In the genomic region with DNA sequence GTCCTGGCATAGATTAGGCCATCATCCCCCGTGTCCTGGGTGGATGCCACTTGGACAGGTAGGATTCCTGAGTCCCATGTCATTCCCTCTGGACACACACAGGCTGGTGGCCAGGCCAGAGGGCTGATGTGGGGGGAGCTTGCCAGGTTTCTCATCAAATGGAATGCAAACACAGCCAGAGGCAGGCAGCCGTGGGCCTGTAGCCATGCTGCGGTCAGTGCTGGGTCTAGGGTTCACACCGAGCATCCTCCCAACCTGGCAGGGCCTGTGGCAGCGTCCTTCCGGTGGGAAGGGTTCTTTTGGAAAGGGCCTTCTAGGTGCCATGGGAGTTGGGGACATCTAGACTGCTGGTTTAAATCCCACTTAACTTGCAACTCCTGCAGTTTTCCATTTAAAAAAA, we compare ENCODE assay signal across 12 mouse cellular contexts.
A peak's percentile ranks its signal among the peaks of the same experiment; 100 is the strongest.
DNase-seq lines count a peak whose midpoint lies in the region; ATAC-seq lines count a peak whose summit lies in the region.
"Had no signal": no experiment of that assay in that cellular context is flagged by ENCODE, and none has a peak within 500 bp of the region (broad histone marks: within the 10 kb centered on the region; RNA-seq: fewer than 3 reads in every experiment).

No protein-coding gene starts in this region.

- 83% methylated on average over 6 of the region's 6 CpGs for WGBS in hindbrain, embryonic 10.5 days
- WGBS in hindbrain, embryonic 13.5 days, result 89% methylated on average over 6 of the region's 6 CpGs
- WGBS in lung, embryonic 16.5 days, result 67% methylated on average over 6 of the region's 6 CpGs
- 87% methylated on average over 6 of the region's 6 CpGs for WGBS in midbrain, embryonic 13.5 days

- ATAC-seq in hindbrain, embryonic 13.5 days (ENCODE audit: low FRiP score), result no peak
- no peak for ATAC-seq in lung, embryonic 16.5 days (ENCODE audit: low read depth)
- ATAC-seq in midbrain, embryonic 13.5 days, result no peak

- H3K4me3 ChIP-seq in hindbrain, embryonic 10.5 days, result no peak overlapping the region
- no peak overlapping the region for H3K4me3 ChIP-seq in hindbrain, embryonic 13.5 days
- no peak overlapping the region for H3K4me3 ChIP-seq in lung, embryonic 16.5 days (ENCODE audit: low read length)
- no peak overlapping the region for H3K4me3 ChIP-seq in midbrain, embryonic 13.5 days (replicated peaks)
- H3K4me3 ChIP-seq: embryonic facial prominence, embryonic 13.5 days; liver, embryonic 15.5 days had no signal

- peak; percentile 48 to 49 for DNase-seq in cerebellum, postnatal 10 days
- DNase-seq in cerebellum, postnatal 25 days, result no peak
- DNase-seq in hindbrain, embryonic 10.5 days (ENCODE audit: low spot score), result no peak
- peak; percentile 90 for DNase-seq in 3T3-L1 (ENCODE audit: low read depth, low spot score)
- DNase-seq in frontal cortex, postnatal 14 days (ENCODE audit: low spot score in 2 of 2), result no peak
- DNase-seq: kidney, adult 18-20 months had no signal

- no peaks in the 10 kb centered on the region for H3K36me3 ChIP-seq in hindbrain, embryonic 10.5 days
- H3K36me3 ChIP-seq in hindbrain, embryonic 13.5 days, result no peaks in the 10 kb centered on the region
- H3K36me3 ChIP-seq in lung, embryonic 16.5 days (ENCODE audit: control insufficient read depth, insufficient read depth, low read length), result no peaks in the 10 kb centered on the region
- H3K36me3 ChIP-seq in midbrain, embryonic 13.5 days, result no peaks in the 10 kb centered on the region
- H3K36me3 ChIP-seq: embryonic facial prominence, embryonic 13.5 days; G1E; liver, embryonic 15.5 days had no signal

- 0 out of 2 replicates have a peak, but pooled peaks cover 6% of the 10 kb centered on the region for H3K4me1 ChIP-seq in hindbrain, embryonic 10.5 days (replicated peaks)
- peaks cover 24% of the 10 kb centered on the region for H3K4me1 ChIP-seq in hindbrain, embryonic 13.5 days (replicated peaks)
- peaks cover 29% of the 10 kb centered on the region for H3K4me1 ChIP-seq in lung, embryonic 16.5 days (replicated peaks; ENCODE audit: control insufficient read depth, insufficient read depth, low read length)
- 0 out of 2 replicates have a peak, but pooled peaks cover 12% of the 10 kb centered on the region for H3K4me1 ChIP-seq in midbrain, embryonic 13.5 days (replicated peaks)

- H3K4me2 ChIP-seq in hindbrain, embryonic 13.5 days, result no peak overlapping the region
- H3K4me2 ChIP-seq in lung, embryonic 16.5 days (ENCODE audit: low read depth, low read length), result no peak overlapping the region
- no peak overlapping the region for H3K4me2 ChIP-seq in midbrain, embryonic 13.5 days (replicated peaks)
- H3K4me2 ChIP-seq: embryonic facial prominence, embryonic 13.5 days; liver, embryonic 15.5 days had no signal

- H3K27me3 ChIP-seq in hindbrain, embryonic 10.5 days (ENCODE audit: insufficient read depth, poor library complexity, severe bottlenecking), result no peaks in the 10 kb centered on the region
- no peaks in the 10 kb centered on the region for H3K27me3 ChIP-seq in hindbrain, embryonic 13.5 days
- no peaks in the 10 kb centered on the region for H3K27me3 ChIP-seq in lung, embryonic 16.5 days (ENCODE audit: control insufficient read depth, insufficient read depth, low read depth, low read length)
- no peaks in the 10 kb centered on the region for H3K27me3 ChIP-seq in midbrain, embryonic 13.5 days
- H3K27me3 ChIP-seq: embryonic facial prominence, embryonic 13.5 days; liver, embryonic 15.5 days had no signal

- H3K27ac ChIP-seq in hindbrain, embryonic 10.5 days, result peak overlapping the region; percentile 36; the same call in 1 of the 2 replicates
- H3K27ac ChIP-seq in hindbrain, embryonic 13.5 days, result no peak overlapping the region
- H3K27ac ChIP-seq in lung, embryonic 16.5 days (ENCODE audit: low read length), result peak overlapping the region; percentile 73; the same call in 1 of the 2 replicates
- H3K27ac ChIP-seq in midbrain, embryonic 13.5 days, result no peak overlapping the region
- H3K27ac ChIP-seq: liver, embryonic 15.5 days had no signal

- H3K9ac ChIP-seq in hindbrain, embryonic 13.5 days, result no peak overlapping the region
- no peak overlapping the region for H3K9ac ChIP-seq in lung, embryonic 16.5 days (ENCODE audit: low read length)
- H3K9ac ChIP-seq in midbrain, embryonic 13.5 days (replicated peaks), result no peak overlapping the region
- H3K9ac ChIP-seq: embryonic facial prominence, embryonic 13.5 days; liver, embryonic 15.5 days had no signal

- no peaks in the 10 kb centered on the region for H3K9me3 ChIP-seq in hindbrain, embryonic 10.5 days
- no peaks in the 10 kb centered on the region for H3K9me3 ChIP-seq in hindbrain, embryonic 13.5 days
- no peaks in the 10 kb centered on the region for H3K9me3 ChIP-seq in lung, embryonic 16.5 days (ENCODE audit: control insufficient read depth, low read length)
- no peaks in the 10 kb centered on the region for H3K9me3 ChIP-seq in midbrain, embryonic 13.5 days
- H3K9me3 ChIP-seq: embryonic facial prominence, embryonic 13.5 days; liver, embryonic 15.5 days had no signal

Comparison
In these comparisons a context has a peak if more than half of its experiments do, and no peak if none do; other contexts are left out.
1. DNase-seq: peak in cerebellum, postnatal 10 days (2 of 2) and 3T3-L1 (single experiment); none in cerebellum, postnatal 25 days (0 of 2), hindbrain, embryonic 10.5 days (single experiment) and frontal cortex, postnatal 14 days (0 of 2).
2. H3K27ac ChIP-seq: peak in hindbrain, embryonic 10.5 days (single experiment) and lung, embryonic 16.5 days (single experiment); none in hindbrain, embryonic 13.5 days (single experiment) and midbrain, embryonic 13.5 days (single experiment).